Mouse (Mus musculus) limb, embryonic 12.5 days (tissue): ENCODE results near the gene B230118H07Rik. TPM values are rescaled to one million over a fixed set of nuclear protein-coding genes. Genes with fewer than 3 reads are reported as not detected.

Experiments
- ATAC-seq: fragments of 200-750 bp; cut with Nextera tagmentation; 2 replicates; pipeline ENCODE4 v1.8.0; 2017; ENCODE audit warnings: low read depth, moderate TSS enrichment; ENCODE audit not compliant: insufficient number of reproducible peaks, insufficient read depth, low FRiP score, low TSS enrichment
- H3K27ac ChIP-seq: fragments of 300-500 bp; sonication (generic); 2 replicates; pipeline ENCODE4 v1.5.1; 2016; ENCODE audit warnings: mild to moderate bottlenecking, moderate library complexity
- H3K27me3 ChIP-seq: fragments of 300-500 bp; sonication (generic); 2 replicates; pipeline ENCODE4 v1.6.1; 2016; ENCODE audit warnings: mild to moderate bottlenecking, moderate library complexity
- H3K36me3 ChIP-seq: fragments of 300-500 bp; sonication (generic); 2 replicates; pipeline ENCODE4 v1.6.1; 2016; ENCODE audit warnings: mild to moderate bottlenecking, moderate library complexity
- H3K4me1 ChIP-seq: fragments of 300-500 bp; sonication (generic); replicated peaks from 2 replicates; pipeline ENCODE4 v1.6.1; 2016
- H3K4me2 ChIP-seq: fragments of 300-500 bp; sonication (generic); 2 replicates; pipeline ENCODE4 v1.6.1; 2016; ENCODE audit warnings: mild to moderate bottlenecking, moderate library complexity
- H3K4me3 ChIP-seq: fragments of 300-500 bp; sonication (generic); replicated peaks from 2 replicates; pipeline ENCODE4 v1.5.1; 2016; ENCODE audit warnings: mild to moderate bottlenecking
- H3K9ac ChIP-seq: fragments of 300-500 bp; sonication (generic); replicated peaks from 2 replicates; pipeline ENCODE4 v1.6.1; 2016; ENCODE audit warnings: mild to moderate bottlenecking, moderate library complexity
- H3K9me3 ChIP-seq: fragments of 300-500 bp; sonication (generic); 2 replicates; pipeline ENCODE4 v1.6.1; 2016; ENCODE audit warnings: mild to moderate bottlenecking, moderate library complexity
- WGBS: fragments of 180-500 bp; shearing (Covaris S2); methylation state at CpG from one replicate; pipeline ENCODE4 v1.1.7; 2016; 5-methylcytosine and 5-hydroxymethylcytosine counted together
- polyA plus RNA-seq: library from polyadenylated mRNA; unstranded; fragments of >200 nt; fragmentation: Nextera tagmentation; extraction: Ambion mirVana; gene quantifications from 2 replicates; pipeline ENCODE4 v1.2.1, GENCODE M21; 2016

B230118H07Rik gene
- polyA plus RNA-seq, 1 experiment from 2014 or later: 57.7 TPM

DNA sequence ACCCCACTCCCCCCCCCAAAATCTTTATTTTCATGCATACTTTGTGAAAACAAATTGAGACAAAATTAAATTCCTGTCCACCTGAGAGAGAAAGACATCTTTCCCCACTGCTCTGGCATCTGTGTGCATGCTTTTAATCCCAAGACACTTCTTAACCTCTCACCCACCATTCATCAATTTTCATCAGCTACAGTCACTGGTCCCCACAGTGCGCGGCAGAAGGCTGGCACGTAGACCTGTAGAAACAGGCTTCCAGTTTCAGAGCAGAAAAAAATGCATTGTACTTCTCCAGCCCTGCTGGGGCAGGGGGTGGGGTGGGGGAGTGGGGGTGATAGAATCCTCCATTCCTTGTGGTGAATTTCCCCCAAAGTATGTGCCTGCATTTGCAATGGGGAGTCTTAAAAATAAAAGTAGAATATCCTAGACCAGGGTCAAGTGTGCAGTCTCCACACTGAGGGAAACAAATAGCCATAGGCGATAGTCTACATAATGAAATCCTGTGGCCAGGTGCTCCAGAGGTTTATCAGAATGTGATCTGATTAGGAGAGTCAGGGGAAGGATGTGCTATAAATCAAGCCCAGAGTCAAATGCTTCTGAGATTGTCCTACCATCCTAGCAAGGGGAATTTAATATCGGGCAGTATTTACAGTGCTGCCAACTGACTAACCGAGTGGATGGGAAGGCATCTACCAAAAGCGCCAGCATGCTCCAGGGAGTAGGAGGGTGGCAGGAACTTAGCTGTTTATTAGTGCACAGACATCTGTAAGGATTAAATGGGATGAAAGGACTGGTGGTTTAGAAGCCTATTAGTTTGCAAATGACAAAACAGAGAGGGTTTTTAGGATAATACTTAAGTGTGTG lies 10.1 kb downstream of the B230118H07Rik start:
- no peak overlapping the region for H3K27ac ChIP-seq
- H3K9ac ChIP-seq: no peak overlapping the region
- ATAC-seq: no peak
- WGBS: 43% methylated on average over 7 of the region's 7 CpGs
- H3K9me3 ChIP-seq: no peaks in the 10 kb centered on the region
- no peak overlapping the region for H3K4me3 ChIP-seq
- peaks cover 13% of the 10 kb centered on the region for H3K4me1 ChIP-seq
- no peaks in the 10 kb centered on the region for H3K36me3 ChIP-seq
- H3K4me2 ChIP-seq: no peak overlapping the region
- peaks cover 4% of the 10 kb centered on the region; the same call in 1 of the 2 replicates for H3K27me3 ChIP-seq

DNA sequence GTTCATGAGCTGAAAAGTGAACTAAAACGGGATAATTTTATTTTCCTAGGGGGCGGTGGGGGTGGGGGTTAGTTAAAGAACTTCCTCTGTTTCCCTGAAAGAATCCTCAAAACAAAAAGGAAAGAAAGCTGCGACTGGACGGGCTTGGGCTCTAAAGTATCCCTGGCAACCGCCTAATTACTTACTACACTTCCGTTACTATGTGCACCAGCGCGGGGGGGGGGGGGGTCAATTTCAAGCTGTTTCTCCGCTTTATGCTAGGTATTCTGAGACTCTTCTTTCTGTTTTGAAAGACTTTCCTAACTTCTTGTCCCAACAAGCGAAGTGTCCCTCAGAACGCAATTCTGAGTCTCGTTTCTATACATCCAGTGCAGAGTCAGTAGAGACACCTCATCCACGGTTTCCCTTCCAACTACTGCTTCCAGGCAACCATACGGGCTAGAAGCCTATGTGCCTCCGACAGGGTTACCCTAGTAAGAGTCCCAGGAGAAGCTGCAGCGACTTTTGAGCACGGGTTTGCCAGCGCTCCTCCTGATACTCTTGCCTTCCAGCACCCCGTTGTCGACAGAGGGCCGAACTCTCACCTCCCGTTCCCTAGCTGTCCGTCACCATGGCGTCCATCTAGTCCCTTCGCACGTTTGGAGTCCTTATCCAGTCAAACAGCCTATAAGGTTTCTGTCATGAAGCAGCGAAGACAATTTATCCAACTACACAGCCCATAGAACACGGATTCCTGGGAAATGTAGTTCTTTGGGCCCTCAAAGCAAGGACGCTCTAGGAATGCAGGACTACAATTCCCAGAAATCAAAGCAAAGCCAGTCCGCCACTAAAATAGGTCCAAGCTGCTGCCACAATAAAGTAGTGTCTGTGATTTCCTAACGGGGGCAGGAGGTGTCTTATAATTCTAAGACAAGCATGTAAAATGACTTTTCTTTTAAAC lies 20.8 kb downstream of the B230118H07Rik start:
- ATAC-seq: peak; percentile 97
- H3K4me1 ChIP-seq: peaks cover 9% of the 10 kb centered on the region; the same call in 1 of the 2 replicates
- H3K4me3 ChIP-seq: peak overlapping the region; percentile 68
- peak overlapping the region; percentile 67 for H3K4me2 ChIP-seq
- H3K27me3 ChIP-seq: no peaks in the 10 kb centered on the region
- peak overlapping the region; percentile 87 for H3K27ac ChIP-seq
- H3K9me3 ChIP-seq: no peaks in the 10 kb centered on the region
- H3K36me3 ChIP-seq: no peaks in the 10 kb centered on the region
- peak overlapping the region; percentile 65 for H3K9ac ChIP-seq
- 2% methylated on average over 31 of the region's 31 CpGs for WGBS

DNA sequence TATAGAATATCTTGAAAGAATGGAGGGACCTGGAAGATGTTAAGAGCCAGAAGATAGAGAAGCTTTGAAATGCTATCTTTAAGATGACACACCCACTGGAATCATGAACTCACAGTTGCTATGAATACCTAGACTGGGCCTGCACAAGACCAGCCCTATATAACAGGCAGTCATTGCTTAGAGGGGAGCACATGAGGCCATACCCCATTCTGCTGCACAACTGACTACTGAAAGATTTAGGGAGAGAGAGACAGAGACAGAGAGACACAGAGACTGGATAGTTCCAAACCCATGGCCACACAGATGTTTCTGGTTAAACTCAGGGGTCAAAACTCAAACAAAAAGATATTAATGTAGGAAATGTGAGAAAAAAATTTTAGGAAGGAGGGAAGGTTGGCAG lies 22.1 kb downstream of the B230118H07Rik start:
- Histone ChIP-seq H3K27me3 (no peaks in the 10 kb centered on the region), H3K4me3 (no peak overlapping the region), H3K36me3 (no peaks in the 10 kb centered on the region), H3K27ac (no peak overlapping the region), H3K9me3 (no peaks in the 10 kb centered on the region), H3K4me2 (no peak overlapping the region), H3K4me1 (peaks cover 9% of the 10 kb centered on the region; the same call in 1 of the 2 replicates), H3K9ac (no peak overlapping the region)
- ATAC-seq: no peak

DNA sequence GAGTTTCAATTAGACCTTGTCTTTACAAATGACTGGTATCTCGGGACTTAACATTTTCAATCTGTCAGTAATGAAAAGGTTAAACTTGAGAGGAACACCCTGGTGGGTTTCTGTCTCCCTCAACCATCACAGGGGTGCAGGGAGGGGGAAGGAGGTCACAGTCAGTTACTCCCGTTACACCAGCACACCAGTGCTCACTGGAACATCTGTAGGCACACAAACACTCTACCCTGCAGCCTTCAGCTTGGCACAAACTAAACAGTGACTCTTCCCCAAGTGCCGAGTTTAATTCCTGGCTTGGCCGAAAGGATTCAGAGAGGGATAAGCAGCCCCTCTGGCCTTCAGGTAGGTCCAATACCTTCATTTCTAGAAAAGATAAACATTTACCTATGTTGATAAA lies 24.8 kb downstream of the B230118H07Rik start, which contains the start of gene Rag2:
Gene Rag2 (plus strand): TSS at position 193 of the 400 bp plus-strand sequence.
- no peak within 1 kb of the TSS for H3K27ac ChIP-seq
- H3K4me1 ChIP-seq: peaks cover 16% of the 10 kb centered on the region
- no peak within 1 kb of the TSS for H3K4me3 ChIP-seq
- H3K4me2 ChIP-seq: no peak within 1 kb of the TSS
- ATAC-seq: no peak
- WGBS: 64% methylated on average over 4 of the region's 4 CpGs
- H3K9me3 ChIP-seq: no peaks in the 10 kb centered on the region
- no peaks in the 10 kb centered on the region for H3K27me3 ChIP-seq
- H3K36me3 ChIP-seq: no peaks in the 10 kb centered on the region
- H3K9ac ChIP-seq: no peak within 1 kb of the TSS

DNA sequence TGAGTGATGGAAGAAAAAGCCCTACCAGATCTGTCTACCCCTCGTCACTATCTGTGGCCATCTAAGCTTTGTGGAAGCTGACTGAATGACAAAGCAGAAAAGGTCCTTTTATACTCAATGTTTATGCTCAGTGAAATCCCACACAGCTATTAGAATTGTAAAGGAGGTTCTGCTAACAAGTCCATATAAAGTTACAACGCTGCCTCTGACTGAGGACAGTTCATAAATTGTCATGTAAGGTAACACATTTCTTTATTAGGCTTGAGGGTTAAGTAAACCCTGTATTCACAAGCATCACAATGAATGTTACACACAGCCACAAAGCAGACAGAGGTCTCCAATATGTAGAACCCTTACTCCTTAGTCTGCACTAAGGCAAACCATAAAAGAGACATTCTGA lies 25.3 kb downstream of the B230118H07Rik start:
- no peak for ATAC-seq
- 67% methylated on average over 2 of the region's 2 CpGs for WGBS
- no peaks in the 10 kb centered on the region for H3K36me3 ChIP-seq
- H3K9me3 ChIP-seq: no peaks in the 10 kb centered on the region
- H3K4me2 ChIP-seq: no peak overlapping the region
- H3K9ac ChIP-seq: no peak overlapping the region
- peaks cover 16% of the 10 kb centered on the region for H3K4me1 ChIP-seq
- H3K27me3 ChIP-seq: no peaks in the 10 kb centered on the region
- H3K27ac ChIP-seq: no peak overlapping the region
- no peak overlapping the region for H3K4me3 ChIP-seq

DNA sequence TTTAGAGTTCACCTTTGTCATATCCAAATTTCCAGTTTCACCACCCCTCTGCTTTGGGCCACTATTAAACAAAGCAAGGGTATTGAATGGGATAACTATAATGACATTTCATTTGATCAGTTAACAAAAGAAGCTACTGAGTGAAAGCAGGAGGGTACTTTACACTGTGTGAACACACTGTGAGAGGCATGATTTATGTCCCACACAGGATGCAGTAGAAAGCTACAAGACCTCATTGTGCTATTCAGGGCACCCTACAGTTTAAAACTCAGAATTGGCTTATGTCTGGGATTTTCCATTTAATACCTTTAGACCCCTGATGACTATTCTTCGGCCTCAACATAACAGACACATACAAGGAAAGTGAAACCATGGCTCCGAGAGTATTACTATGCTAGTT lies 26.3 kb downstream of the B230118H07Rik start:
- no peak overlapping the region for H3K27ac ChIP-seq
- H3K4me1 ChIP-seq: peaks cover 16% of the 10 kb centered on the region
- H3K36me3 ChIP-seq: no peaks in the 10 kb centered on the region
- no peak overlapping the region for H3K9ac ChIP-seq
- H3K4me3 ChIP-seq: no peak overlapping the region
- no peak overlapping the region for H3K4me2 ChIP-seq
- no peak for ATAC-seq
- H3K9me3 ChIP-seq: no peaks in the 10 kb centered on the region
- no peaks in the 10 kb centered on the region for H3K27me3 ChIP-seq
- WGBS: 79% methylated on average over 2 of the region's 2 CpGs

DNA sequence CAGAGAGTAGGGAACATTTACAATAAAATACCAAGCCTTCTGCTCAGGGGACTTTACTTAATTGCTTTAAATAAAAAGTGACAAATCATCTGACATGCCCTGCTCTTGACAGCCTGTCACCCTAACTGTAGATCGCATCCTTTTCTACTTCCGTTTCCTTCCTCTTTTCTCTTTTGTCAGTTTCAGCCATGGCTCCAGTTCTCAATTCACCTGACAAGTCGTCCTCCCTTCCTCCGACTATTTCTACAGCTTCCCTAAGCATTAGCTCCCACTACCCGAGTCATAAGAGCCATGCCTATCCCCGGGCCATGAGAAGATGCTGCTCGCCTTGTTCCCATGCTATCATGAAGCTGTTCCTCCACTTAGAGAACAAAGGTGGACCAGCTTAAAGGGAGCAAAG lies 27.7 kb downstream of the B230118H07Rik start:
- H3K27me3 ChIP-seq: no peaks in the 10 kb centered on the region
- H3K9me3 ChIP-seq: no peaks in the 10 kb centered on the region
- no peak overlapping the region for H3K4me3 ChIP-seq
- no peak for ATAC-seq
- H3K4me1 ChIP-seq: peaks cover 8% of the 10 kb centered on the region
- no peak overlapping the region for H3K4me2 ChIP-seq
- H3K9ac ChIP-seq: no peak overlapping the region
- WGBS: 72% methylated on average over 7 of the region's 7 CpGs
- H3K27ac ChIP-seq: no peak overlapping the region
- H3K36me3 ChIP-seq: no peaks in the 10 kb centered on the region

DNA sequence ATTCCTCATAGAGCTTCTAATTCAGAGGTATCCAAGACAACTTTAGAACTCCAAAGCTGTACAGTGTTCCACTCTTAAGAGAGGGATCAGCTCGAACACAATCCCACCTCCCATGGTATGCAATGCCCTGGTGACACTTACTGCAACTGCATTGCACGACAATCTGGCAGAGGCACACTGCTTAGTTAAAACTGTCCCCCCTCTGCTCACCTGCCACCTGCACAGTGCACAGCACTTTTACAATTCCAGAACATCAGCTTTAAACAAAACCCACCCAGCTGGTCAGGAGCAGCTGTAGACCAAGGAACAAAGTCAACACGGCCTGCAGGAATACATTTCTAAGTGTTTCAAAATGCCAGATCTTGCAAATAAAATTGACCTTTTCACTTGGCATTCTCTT lies 28.4 kb downstream of the B230118H07Rik start:
- WGBS: 63% methylated on average over 3 of the region's 3 CpGs
- Histone ChIP-seq H3K4me3 (no peak overlapping the region), H3K27me3 (no peaks in the 10 kb centered on the region), H3K4me1 (peaks cover 13% of the 10 kb centered on the region), H3K9ac (no peak overlapping the region), H3K4me2 (no peak overlapping the region), H3K36me3 (no peaks in the 10 kb centered on the region), H3K9me3 (no peaks in the 10 kb centered on the region), H3K27ac (no peak overlapping the region)
- ATAC-seq: no peak

DNA sequence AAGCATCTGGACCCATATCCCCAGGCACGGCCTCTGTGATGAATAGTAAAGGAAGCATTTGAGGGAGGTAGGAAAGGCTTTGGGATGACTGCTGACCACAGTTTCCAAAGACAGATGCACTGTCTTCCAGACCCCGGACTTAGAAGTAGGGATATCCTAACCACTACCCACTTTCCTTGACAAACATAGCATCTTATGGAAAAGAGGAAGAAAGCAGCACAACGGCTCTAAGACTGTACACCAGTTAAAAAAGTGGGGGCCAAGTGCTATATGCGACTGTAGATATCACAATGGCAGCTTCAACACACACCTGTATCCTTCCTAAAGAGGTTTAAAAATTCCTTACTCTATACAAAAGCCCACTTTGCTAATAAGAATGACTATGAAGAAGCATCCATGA lies 31.0 kb downstream of the B230118H07Rik start:
- Histone ChIP-seq H3K9ac (no peak overlapping the region), H3K27ac (no peak overlapping the region), H3K4me1 (peaks cover 26% of the 10 kb centered on the region), H3K4me2 (no peak overlapping the region), H3K36me3 (no peaks in the 10 kb centered on the region), H3K4me3 (no peak overlapping the region), H3K27me3 (no peaks in the 10 kb centered on the region), H3K9me3 (no peaks in the 10 kb centered on the region)
- no peak for ATAC-seq
- 74% methylated on average over 4 of the region's 4 CpGs for WGBS

DNA sequence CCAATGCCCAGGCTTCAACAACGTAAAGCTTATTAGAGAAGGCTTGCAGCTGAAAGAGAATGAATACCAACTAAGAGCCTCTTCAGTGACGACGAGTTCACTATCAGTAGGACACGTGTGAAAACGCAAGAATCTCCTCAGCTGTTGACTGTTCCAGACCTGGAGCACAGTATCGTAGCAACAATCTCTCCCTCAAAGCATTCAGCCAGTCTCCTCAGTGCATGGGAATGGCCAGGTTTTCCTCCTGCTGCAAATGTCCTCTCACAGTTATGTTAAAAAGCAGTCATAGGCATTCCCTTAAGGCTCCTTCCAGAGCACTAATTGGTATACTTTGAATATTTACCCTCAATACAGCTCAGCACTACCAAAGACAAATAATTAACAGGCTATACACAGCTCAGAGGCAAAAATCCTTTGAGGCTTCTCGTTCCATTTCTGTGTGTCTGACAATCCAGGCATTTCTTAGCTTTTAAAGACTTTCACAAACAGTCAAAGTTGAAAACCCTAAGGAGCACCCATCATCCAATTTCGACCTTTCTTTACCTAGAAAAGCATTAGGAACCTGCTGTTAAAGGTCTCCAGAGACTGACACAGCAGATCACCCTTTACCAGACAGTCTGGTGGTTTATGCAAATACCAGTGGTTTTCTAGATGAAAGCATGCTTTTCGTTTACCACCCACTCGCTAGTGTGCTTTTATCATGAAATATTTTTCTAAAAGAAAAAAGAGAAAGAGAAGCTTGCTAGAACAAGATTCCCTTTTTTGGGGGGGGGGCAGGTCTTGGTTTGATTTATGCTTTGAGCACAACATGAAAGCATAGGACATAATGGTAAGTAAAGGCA lies 33.6 kb downstream of the B230118H07Rik start:
- WGBS: 76% methylated on average over 10 of the region's 10 CpGs
- no peak overlapping the region for H3K4me2 ChIP-seq
- no peak for ATAC-seq

More for the DNA sequence above, 33.6 kb downstream of the B230118H07Rik start:
- no peak overlapping the region for H3K9ac ChIP-seq
- H3K4me1 ChIP-seq: peaks cover 23% of the 10 kb centered on the region
- H3K27me3 ChIP-seq: no peaks in the 10 kb centered on the region
- no peak overlapping the region for H3K27ac ChIP-seq
- H3K36me3 ChIP-seq: no peaks in the 10 kb centered on the region
- no peak overlapping the region for H3K4me3 ChIP-seq
- no peaks in the 10 kb centered on the region for H3K9me3 ChIP-seq
